In the genomic region with DNA sequence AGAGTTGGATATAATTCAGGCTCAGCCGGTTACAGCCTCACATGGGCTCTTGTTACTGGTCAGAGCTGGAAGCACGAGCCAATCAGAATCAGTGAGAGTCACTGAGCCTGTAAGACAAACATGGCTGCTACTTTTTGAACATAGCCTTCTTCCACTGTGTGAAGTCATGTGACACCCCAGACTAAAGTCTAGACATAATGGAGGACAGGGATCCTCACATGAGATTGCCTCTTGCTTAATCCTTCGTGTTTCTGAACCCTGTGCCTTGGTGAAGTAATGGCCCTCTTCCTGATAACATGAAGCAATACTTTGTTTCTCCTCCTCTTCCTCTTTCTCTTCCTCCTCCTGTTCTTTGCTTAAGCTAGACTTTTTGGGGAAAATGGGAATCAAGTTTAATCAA, we compare ENCODE assay signal across 18 mouse cellular contexts. TPM values are rescaled to one million over a fixed set of nuclear protein-coding genes. Genes with fewer than 3 reads are reported as not detected.
DNase-seq lines count a peak whose midpoint lies in the region; ATAC-seq and TF ChIP-seq lines count a peak whose summit lies in the region.
"Had no signal": no experiment of that assay in that cellular context is flagged by ENCODE, and none has a peak within 500 bp of the region (broad histone marks: within the 10 kb centered on the region; RNA-seq: fewer than 3 reads in every experiment).

No protein-coding gene starts in this region.

- no peak for TF ChIP-seq POLR2A in heart, adult 2 months (IDR thresholded peaks at IDR 0.05; ENCODE audit: insufficient read depth, low read depth, low read length)
- TF ChIP-seq POLR2A in small intestine, adult 2 months (IDR thresholded peaks at IDR 0.05; ENCODE audit: low read depth, low read length): no peak

- no peak overlapping the region for H3K9ac ChIP-seq in heart, adult 2 months (ENCODE audit: low read depth, low read length)
- no peak overlapping the region for H3K9ac ChIP-seq in stomach, embryonic 16.5 days (ENCODE audit: low read length)
- no peak overlapping the region for H3K9ac ChIP-seq in stomach, postnatal 0 days (ENCODE audit: low read length)
- no peak overlapping the region for H3K9ac ChIP-seq in intestine, embryonic 16.5 days (ENCODE audit: low read depth, low read length)
- no peak overlapping the region for H3K9ac ChIP-seq in midbrain, embryonic 11.5 days (ENCODE audit: low read length)
- H3K9ac ChIP-seq: embryonic facial prominence, embryonic 13.5 days; forebrain, postnatal 0 days; hindbrain, embryonic 13.5 days; limb, embryonic 12.5 days; lung, embryonic 15.5 days; midbrain, embryonic 12.5 days had no signal

- intact Hi-C loops in heart, adult 2 months (cut with DNase I): no loop called here

- H3K9me3 ChIP-seq in heart, embryonic 10.5 days: no peaks in the 10 kb centered on the region
- H3K9me3 ChIP-seq in stomach, embryonic 16.5 days (replicated peaks; ENCODE audit: control insufficient read depth, low read length): no peaks in the 10 kb centered on the region
- H3K9me3 ChIP-seq in stomach, postnatal 0 days (ENCODE audit: control insufficient read depth, low read length): no peaks in the 10 kb centered on the region
- no peaks in the 10 kb centered on the region for H3K9me3 ChIP-seq in intestine, embryonic 16.5 days (ENCODE audit: control insufficient read depth, low read length)
- H3K9me3 ChIP-seq in midbrain, embryonic 11.5 days (ENCODE audit: control insufficient read depth, low read length): no peaks in the 10 kb centered on the region
- H3K9me3 ChIP-seq: embryonic facial prominence, embryonic 13.5 days; hindbrain, embryonic 13.5 days; limb, embryonic 12.5 days; lung, embryonic 15.5 days; midbrain, embryonic 12.5 days had no signal

- no peaks in the 10 kb centered on the region for H3K79me2 ChIP-seq in heart, adult 2 months (replicated peaks; ENCODE audit: control insufficient read depth, insufficient read depth, low read length)

- DNase-seq in heart, adult 2 months: no peak
- no peak for DNase-seq in heart, embryonic 10.5 days (ENCODE audit: low spot score)
- no peak for DNase-seq in stomach, postnatal 0 days (ENCODE audit: low spot score)
- no peak for DNase-seq in midbrain, embryonic 11.5 days (ENCODE audit: low spot score, missing footprints)
- no peak for DNase-seq in cerebellum, adult 9-11 months
- DNase-seq: cerebellum, adult 18-20 months; forebrain, postnatal 0 days; kidney, adult 18-20 months; kidney, postnatal 14 days; thymus, adult 18-20 months had no signal

- H3K4me1 ChIP-seq in heart, adult 2 months (ENCODE audit: control insufficient read depth, insufficient read depth, low read length): peaks cover 10% of the 10 kb centered on the region
- no peaks in the 10 kb centered on the region for H3K4me1 ChIP-seq in heart, embryonic 10.5 days
- no peaks in the 10 kb centered on the region for H3K4me1 ChIP-seq in stomach, embryonic 16.5 days (ENCODE audit: control insufficient read depth, insufficient read depth, low read length)
- H3K4me1 ChIP-seq in stomach, postnatal 0 days (replicated peaks; ENCODE audit: control insufficient read depth, insufficient read depth): no peaks in the 10 kb centered on the region
- peaks cover 9% of the 10 kb centered on the region for H3K4me1 ChIP-seq in intestine, embryonic 16.5 days (ENCODE audit: control insufficient read depth, insufficient read depth, low read length)
- peaks cover 21% of the 10 kb centered on the region; the same call in 1 of the 2 replicates for H3K4me1 ChIP-seq in small intestine, adult 2 months (ENCODE audit: control insufficient read depth, insufficient read depth, insufficient read length, low read length)
- no peaks in the 10 kb centered on the region for H3K4me1 ChIP-seq in midbrain, embryonic 11.5 days (ENCODE audit: control insufficient read depth, insufficient read depth, low read length)
- H3K4me1 ChIP-seq: embryonic facial prominence, embryonic 13.5 days; hindbrain, embryonic 13.5 days; limb, embryonic 12.5 days; lung, embryonic 15.5 days; midbrain, embryonic 12.5 days had no signal

- peak overlapping the region; percentile 2; the same call in 1 of the 2 replicates for H3K27ac ChIP-seq in heart, adult 2 months
- H3K27ac ChIP-seq in heart, embryonic 10.5 days: no peak overlapping the region
- peak overlapping the region; percentile 14; the same call in 1 of the 2 replicates for H3K27ac ChIP-seq in stomach, embryonic 16.5 days (ENCODE audit: low read length)
- H3K27ac ChIP-seq in stomach, postnatal 0 days (replicated peaks): no peak overlapping the region
- peak overlapping the region; percentile 86 for H3K27ac ChIP-seq in intestine, embryonic 16.5 days (ENCODE audit: low read length)
- peak overlapping the region; percentile 91 for H3K27ac ChIP-seq in small intestine, adult 2 months (ENCODE audit: insufficient read depth, low read depth, low read length)
- H3K27ac ChIP-seq in midbrain, embryonic 11.5 days (ENCODE audit: low read depth, low read length): no peak overlapping the region
- H3K27ac ChIP-seq: embryonic facial prominence, embryonic 13.5 days; hindbrain, embryonic 13.5 days; limb, embryonic 12.5 days; lung, embryonic 15.5 days; midbrain, embryonic 12.5 days had no signal

- no peak for TF ChIP-seq CTCF in heart, adult 2 months (IDR thresholded peaks at IDR 0.05)
- TF ChIP-seq CTCF in stomach, postnatal 0 days (IDR thresholded peaks at IDR 0.05; ENCODE audit: low read depth): no peak
- no peak for TF ChIP-seq CTCF in small intestine, adult 2 months (IDR thresholded peaks at IDR 0.05; ENCODE audit: extremely low read depth, insufficient read length, insufficient replicate concordance, low read depth, low read length)

- H3K27me3 ChIP-seq in heart, adult 2 months (ENCODE audit: control insufficient read depth, insufficient read depth, low read length): no peaks in the 10 kb centered on the region
- H3K27me3 ChIP-seq in heart, embryonic 10.5 days (ENCODE audit: insufficient read depth, poor library complexity, severe bottlenecking): no peaks in the 10 kb centered on the region
- no peaks in the 10 kb centered on the region for H3K27me3 ChIP-seq in stomach, embryonic 16.5 days (ENCODE audit: control insufficient read depth, insufficient read depth, low read length)
- H3K27me3 ChIP-seq in stomach, postnatal 0 days (ENCODE audit: control insufficient read depth, insufficient read depth, low read length): no peaks in the 10 kb centered on the region
- no peaks in the 10 kb centered on the region for H3K27me3 ChIP-seq in intestine, embryonic 16.5 days (replicated peaks; ENCODE audit: control insufficient read depth, insufficient read depth, low read length)
- no peaks in the 10 kb centered on the region for H3K27me3 ChIP-seq in small intestine, adult 2 months (ENCODE audit: control insufficient read depth, insufficient read depth, low read length)
- no peaks in the 10 kb centered on the region for H3K27me3 ChIP-seq in midbrain, embryonic 11.5 days (ENCODE audit: control insufficient read depth, insufficient read depth, low read length)
- H3K27me3 ChIP-seq: embryonic facial prominence, embryonic 13.5 days; hindbrain, embryonic 13.5 days; limb, embryonic 12.5 days; lung, embryonic 15.5 days; midbrain, embryonic 12.5 days had no signal

- 96% methylated on average over 3 of the region's 3 CpGs for WGBS in heart, adult 2 months
- WGBS in heart, embryonic 10.5 days: 85% methylated on average over 3 of the region's 3 CpGs
- WGBS in stomach, embryonic 16.5 days: 77% methylated on average over 3 of the region's 3 CpGs
- WGBS in stomach, postnatal 0 days: 87% methylated on average over 3 of the region's 3 CpGs
- 82% methylated on average over 3 of the region's 3 CpGs for WGBS in intestine, embryonic 16.5 days
- 65% methylated on average over 3 of the region's 3 CpGs for WGBS in small intestine, adult 2 months
- WGBS in midbrain, embryonic 11.5 days: 80% methylated on average over 3 of the region's 3 CpGs

- no peak overlapping the region for H3K4me3 ChIP-seq in heart, adult 2 months
- no peak overlapping the region for H3K4me3 ChIP-seq in heart, embryonic 10.5 days
- no peak overlapping the region for H3K4me3 ChIP-seq in stomach, embryonic 16.5 days (replicated peaks; ENCODE audit: low read length)
- no peak overlapping the region for H3K4me3 ChIP-seq in stomach, postnatal 0 days (ENCODE audit: low read depth, low read length)
- no peak overlapping the region for H3K4me3 ChIP-seq in intestine, embryonic 16.5 days (ENCODE audit: low read length)
- H3K4me3 ChIP-seq in small intestine, adult 2 months (ENCODE audit: low read depth, low read length): no peak overlapping the region
- H3K4me3 ChIP-seq in midbrain, embryonic 11.5 days (ENCODE audit: low read depth, low read length): no peak overlapping the region
- H3K4me3 ChIP-seq: embryonic facial prominence, embryonic 13.5 days; hindbrain, embryonic 13.5 days; limb, embryonic 12.5 days; lung, embryonic 15.5 days; midbrain, embryonic 12.5 days had no signal

- H3K4me2 ChIP-seq in stomach, embryonic 16.5 days (ENCODE audit: low read depth, low read length): no peak overlapping the region
- H3K4me2 ChIP-seq in stomach, postnatal 0 days (replicated peaks; ENCODE audit: low read depth): no peak overlapping the region
- 0 out of 2 replicates have a peak overlapping the region, but pooled peaks have one; percentile 21 for H3K4me2 ChIP-seq in intestine, embryonic 16.5 days (ENCODE audit: low read depth, low read length)
- H3K4me2 ChIP-seq in midbrain, embryonic 11.5 days: no peak overlapping the region
- H3K4me2 ChIP-seq: embryonic facial prominence, embryonic 13.5 days; hindbrain, embryonic 13.5 days; limb, embryonic 12.5 days; lung, embryonic 15.5 days; midbrain, embryonic 12.5 days had no signal

- no peak for TF ChIP-seq EP300 in heart, adult 2 months (IDR thresholded peaks at IDR 0.05; ENCODE audit: insufficient read depth, low read depth, low read length)
- no peak for TF ChIP-seq EP300 in stomach, postnatal 0 days (optimal IDR thresholded peaks at IDR 0.05)

- H3K36me3 ChIP-seq in heart, adult 2 months (ENCODE audit: control insufficient read depth, insufficient read depth, low read length): peaks cover 8% of the 10 kb centered on the region; the same call in 1 of the 2 replicates
- H3K36me3 ChIP-seq in heart, embryonic 10.5 days: no peaks in the 10 kb centered on the region
- no peaks in the 10 kb centered on the region for H3K36me3 ChIP-seq in stomach, embryonic 16.5 days (ENCODE audit: control insufficient read depth, insufficient read depth, low read length)
- H3K36me3 ChIP-seq in stomach, postnatal 0 days (ENCODE audit: control insufficient read depth, insufficient read depth, low read length): no peaks in the 10 kb centered on the region
- no peaks in the 10 kb centered on the region for H3K36me3 ChIP-seq in intestine, embryonic 16.5 days (ENCODE audit: control insufficient read depth, insufficient read depth, low read length)
- H3K36me3 ChIP-seq in small intestine, adult 2 months (ENCODE audit: control insufficient read depth, insufficient read depth, low read length): no peaks in the 10 kb centered on the region
- H3K36me3 ChIP-seq in midbrain, embryonic 11.5 days (ENCODE audit: control insufficient read depth, insufficient read depth, low read length): no peaks in the 10 kb centered on the region
- H3K36me3 ChIP-seq: embryonic facial prominence, embryonic 13.5 days; hindbrain, embryonic 13.5 days; limb, embryonic 12.5 days; lung, embryonic 15.5 days; midbrain, embryonic 12.5 days had no signal

- ATAC-seq in stomach, embryonic 16.5 days (ENCODE audit: insufficient read depth, low FRiP score): peak; percentile 47; the same call in 1 of the 2 replicates
- ATAC-seq in stomach, postnatal 0 days (ENCODE audit: low FRiP score, low TSS enrichment): no peak
- peak; percentile 32; the same call in 1 of the 2 replicates for ATAC-seq in intestine, embryonic 16.5 days
- ATAC-seq in midbrain, embryonic 11.5 days (ENCODE audit: low FRiP score): no peak
- ATAC-seq: forebrain, postnatal 0 days had no signal

RNA-seq across cellular contexts. Expression of a gene that starts 15.5 kb away (rescaled TPM):
- 10 to 100 TPM; 17.8 to 18.8 TPM for total RNA-seq in heart, adult 2 months (2021)
- 7.9 and 17.0 TPM in 2 replicates for polyA plus RNA-seq in heart, adult 2 months (2012; rRNA removed)
- polyA plus RNA-seq in heart, embryonic 10.5 days (2016; fragmentation: Nextera tagmentation; extraction: Ambion mirVana): 9.9 and 13.4 TPM in 2 replicates
- polyA plus RNA-seq in stomach, embryonic 16.5 days (2015; fragmentation: Nextera tagmentation; extraction: Ambion mirVana): 9.6 and 9.7 TPM in 2 replicates
- 6.7 and 8.2 TPM in 2 replicates for polyA plus RNA-seq in stomach, postnatal 0 days (2015; fragmentation: Nextera tagmentation; extraction: Ambion mirVana)
- 8.6 and 9.6 TPM in 2 replicates for polyA plus RNA-seq in intestine, embryonic 16.5 days (2015; fragmentation: Nextera tagmentation; extraction: Ambion mirVana)
- polyA plus RNA-seq in small intestine, adult 2 months (2012; rRNA removed): 4.4 and 9.8 TPM in 2 replicates
- polyA plus RNA-seq in midbrain, embryonic 11.5 days (2014; fragmentation: Nextera tagmentation; extraction: Ambion mirVana): 14.4 and 15.0 TPM in 2 replicates

Comparison
In these comparisons a context has a peak if more than half of its experiments do, and no peak if none do; other contexts are left out.
1. H3K27ac ChIP-seq: peak in heart, adult 2 months (single experiment), stomach, embryonic 16.5 days (single experiment), intestine, embryonic 16.5 days (single experiment) and small intestine, adult 2 months (single experiment); none in heart, embryonic 10.5 days (single experiment), stomach, postnatal 0 days (single experiment) and midbrain, embryonic 11.5 days (single experiment).
2. ATAC-seq: peak in stomach, embryonic 16.5 days (single experiment) and intestine, embryonic 16.5 days (single experiment); none in stomach, postnatal 0 days (single experiment) and midbrain, embryonic 11.5 days (single experiment).